Mouse (Mus musculus) lung, adult 2 months (tissue): ENCODE results near the gene Dip2a.

Experiments used
- CTCF ChIP-seq: fragments of 200-500 bp; IDR thresholded peaks from 2 replicates; pipeline ENCODE4 v1.5.1; 2011; ENCODE audit warnings: mild to moderate bottlenecking, low read length, control low read depth; ENCODE audit not compliant: insufficient read depth
- POLR2A ChIP-seq: fragments of 200-500 bp; IDR thresholded peaks from 2 replicates; pipeline ENCODE4 v1.6.1; 2011; ENCODE audit warnings: low read depth, mild to moderate bottlenecking, control low read depth, low read length, borderline replicate concordance; ENCODE audit errors: extremely low read depth

- TF ChIP-seq CTCF (no peak), POLR2A (no peak)
These were observed 133.0 kb downstream of the Dip2a start for GRCm38 (mm10) chr10:76212121-76212520.
